Mouse (Mus musculus): Measurements from ENCODE around the gene Fads2. TPM values are rescaled to one million over a fixed set of nuclear protein-coding genes. Genes with fewer than 3 reads are reported as not detected.

Fads2 gene
- polyA plus RNA-seq, 1 experiment from 2014 or later, result 207 TPM

DNA sequence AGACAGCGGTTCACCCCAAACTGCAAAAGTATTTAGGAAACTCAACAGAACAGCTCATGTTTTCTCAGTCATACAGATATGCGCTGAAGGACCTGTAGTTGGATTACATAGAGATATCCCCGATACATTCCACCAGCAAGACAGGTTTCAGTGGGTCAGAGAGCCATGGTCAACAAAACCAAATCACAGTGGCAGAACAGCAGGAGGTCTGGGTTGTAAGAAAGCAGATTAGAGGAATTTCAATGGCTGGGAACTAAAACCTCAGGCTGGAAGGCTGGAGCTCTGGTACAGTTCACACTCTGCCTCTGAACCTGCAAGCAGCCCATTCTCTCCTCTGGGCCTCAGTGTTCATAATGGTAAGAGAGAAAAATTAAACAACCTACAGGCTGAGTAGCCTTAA is 15.1 kb upstream of the Fads2 start:
- H3K36me3 ChIP-seq, result no peaks in the 10 kb centered on the region
- no peak overlapping the region for H3K4me3 ChIP-seq
- WGBS, result 47% methylated on average over 3 of the region's 3 CpGs
- H3K27me3 ChIP-seq (ENCODE audit: low read depth, poor library complexity, severe bottlenecking), result 0 out of 2 replicates have a peak, but pooled peaks cover 3% of the 10 kb centered on the region
- no peak overlapping the region for H3K27ac ChIP-seq (replicated peaks)
- peaks cover 14% of the 10 kb centered on the region for H3K4me1 ChIP-seq
- DNase-seq (ENCODE audit: low spot score), result no peak
- no peaks in the 10 kb centered on the region; the same call in 1 of the 2 replicates for H3K9me3 ChIP-seq (replicated peaks)

DNA sequence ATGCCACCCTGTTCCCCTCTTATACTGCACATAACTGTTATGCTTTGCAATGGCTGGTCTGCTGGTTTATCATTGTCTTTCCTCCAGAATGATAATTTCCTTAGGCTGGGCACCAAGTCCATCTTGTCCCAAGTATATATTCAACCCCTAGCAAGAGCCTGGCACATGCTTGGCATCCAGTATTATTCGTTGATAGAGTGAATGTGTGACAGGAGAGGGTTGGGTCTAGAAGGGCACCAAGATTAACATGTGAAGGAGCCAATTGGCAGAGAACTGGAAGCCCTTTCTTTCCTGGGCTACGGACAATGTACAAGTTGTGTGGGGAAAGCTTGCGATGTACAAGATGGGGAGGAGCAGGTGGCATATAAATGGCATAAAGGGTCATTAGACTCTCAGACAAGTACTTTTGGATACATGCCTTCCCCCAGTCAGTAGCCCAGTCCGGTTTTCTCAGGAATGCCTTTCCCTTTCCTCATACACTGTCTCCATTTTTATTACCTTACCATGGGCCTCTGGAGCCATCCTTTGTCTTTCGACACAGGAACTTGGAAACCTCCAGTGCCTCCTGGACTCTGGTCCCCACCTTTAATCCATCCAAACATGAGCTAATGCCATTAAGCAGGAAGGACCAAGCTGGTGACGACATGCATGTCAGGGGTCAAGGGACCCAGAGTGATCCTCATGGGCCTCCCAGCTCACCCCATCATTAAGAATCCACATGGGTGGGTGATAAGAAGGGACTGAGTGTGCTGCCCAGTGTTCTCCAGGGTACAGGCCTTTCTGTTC is 14.0 kb upstream of the Fads2 start:
- H3K27ac ChIP-seq (replicated peaks), result no peak overlapping the region
- H3K4me3 ChIP-seq, result no peak overlapping the region
- no peaks in the 10 kb centered on the region; the same call in 1 of the 2 replicates for H3K9me3 ChIP-seq (replicated peaks)
- WGBS, result 82% methylated on average over 6 of the region's 6 CpGs
- H3K27me3 ChIP-seq (ENCODE audit: low read depth, poor library complexity, severe bottlenecking), result 0 out of 2 replicates have a peak, but pooled peaks cover 3% of the 10 kb centered on the region
- no peaks in the 10 kb centered on the region for H3K36me3 ChIP-seq
- no peak for DNase-seq (ENCODE audit: low spot score)
- peaks cover 14% of the 10 kb centered on the region for H3K4me1 ChIP-seq

DNA sequence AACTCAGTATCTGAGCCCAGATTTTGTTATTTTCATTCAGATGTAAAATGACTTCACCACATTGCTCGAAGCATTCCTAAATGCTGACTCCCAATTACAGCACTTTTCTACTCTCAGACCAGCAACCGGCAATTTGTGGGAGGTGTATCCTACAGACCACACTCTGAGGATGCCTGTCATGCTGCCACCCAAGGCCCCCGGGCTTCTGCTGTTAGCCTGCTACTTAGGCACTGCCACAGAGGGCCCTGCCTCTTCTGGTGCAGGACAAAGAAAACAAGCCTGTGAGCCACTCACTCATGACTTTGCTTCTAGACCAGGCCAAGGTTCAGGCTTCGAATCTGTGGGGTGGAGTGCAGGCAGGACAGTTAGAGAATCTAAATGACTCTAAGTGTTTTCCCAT is 11.4 kb upstream of the Fads2 start:
- Histone ChIP-seq H3K36me3 (no peaks in the 10 kb centered on the region), H3K27ac (replicated peaks) (no peak overlapping the region), H3K4me3 (no peak overlapping the region), H3K9me3 (replicated peaks) (no peaks in the 10 kb centered on the region), H3K4me1 (peaks cover 14% of the 10 kb centered on the region), H3K27me3 (ENCODE audit: low read depth, poor library complexity, severe bottlenecking) (0 out of 2 replicates have a peak, but pooled peaks cover 3% of the 10 kb centered on the region)
- WGBS, result 77% methylated on average over 4 of the region's 4 CpGs
- no peak for DNase-seq (ENCODE audit: low spot score)

DNA sequence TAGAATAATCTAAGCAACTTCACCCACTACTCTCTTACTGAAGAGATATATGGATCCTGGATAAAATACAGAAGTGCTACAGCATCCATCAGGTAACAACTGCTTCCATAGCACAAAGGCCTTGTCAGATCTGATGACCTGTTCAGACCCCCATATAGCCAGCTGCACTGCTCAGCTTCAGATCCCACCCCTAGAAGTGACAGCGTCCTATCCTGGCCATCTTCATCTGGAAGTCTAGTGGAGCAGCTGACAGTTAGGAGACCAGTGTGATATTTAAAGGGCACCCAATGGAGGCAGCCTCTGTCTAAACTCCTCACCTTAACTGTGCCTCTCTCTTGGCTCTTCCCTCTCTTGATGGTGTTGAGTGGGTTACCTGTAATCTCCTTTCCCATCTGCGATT is 7.1 kb upstream of the Fads2 start:
- no peaks in the 10 kb centered on the region for H3K36me3 ChIP-seq

DNA sequence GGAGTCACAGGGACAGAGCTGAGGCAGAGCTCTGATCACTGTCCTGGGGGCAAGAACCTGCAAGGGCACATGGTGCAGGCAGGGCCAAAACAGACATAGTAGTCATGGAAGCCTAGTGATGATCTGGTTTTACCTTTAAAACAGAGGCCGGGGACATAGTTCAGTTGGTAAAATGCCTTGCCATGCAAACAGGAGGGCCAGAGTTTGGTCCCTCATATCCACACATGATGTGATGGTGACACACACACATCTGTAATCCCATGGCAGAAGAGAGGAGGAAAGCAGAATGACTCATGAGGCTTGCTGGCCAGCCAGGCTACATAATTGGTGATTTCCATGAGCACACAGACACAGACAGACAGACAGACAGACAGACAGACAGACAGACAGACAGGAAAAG is 6.6 kb upstream of the Fads2 start:
- H3K4me3 ChIP-seq, result no peak overlapping the region
- H3K27ac ChIP-seq (replicated peaks), result no peak overlapping the region
- H3K27me3 ChIP-seq (ENCODE audit: low read depth, poor library complexity, severe bottlenecking), result no peaks in the 10 kb centered on the region
- no peaks in the 10 kb centered on the region for H3K36me3 ChIP-seq
- 91% methylated on average over 1 of the region's 1 CpGs for WGBS
- no peaks in the 10 kb centered on the region for H3K9me3 ChIP-seq (replicated peaks)
- no peak for DNase-seq (ENCODE audit: low spot score)
- no peaks in the 10 kb centered on the region for H3K4me1 ChIP-seq

More for the DNA sequence above, 7.1 kb upstream of the Fads2 start:
- no peak for DNase-seq (ENCODE audit: low spot score)
- 90% methylated on average over 2 of the region's 2 CpGs for WGBS
- H3K27ac ChIP-seq (replicated peaks), result no peak overlapping the region
- H3K9me3 ChIP-seq (replicated peaks), result no peaks in the 10 kb centered on the region
- no peaks in the 10 kb centered on the region for H3K4me1 ChIP-seq
- no peaks in the 10 kb centered on the region for H3K27me3 ChIP-seq (ENCODE audit: low read depth, poor library complexity, severe bottlenecking)
- no peak overlapping the region for H3K4me3 ChIP-seq

DNA sequence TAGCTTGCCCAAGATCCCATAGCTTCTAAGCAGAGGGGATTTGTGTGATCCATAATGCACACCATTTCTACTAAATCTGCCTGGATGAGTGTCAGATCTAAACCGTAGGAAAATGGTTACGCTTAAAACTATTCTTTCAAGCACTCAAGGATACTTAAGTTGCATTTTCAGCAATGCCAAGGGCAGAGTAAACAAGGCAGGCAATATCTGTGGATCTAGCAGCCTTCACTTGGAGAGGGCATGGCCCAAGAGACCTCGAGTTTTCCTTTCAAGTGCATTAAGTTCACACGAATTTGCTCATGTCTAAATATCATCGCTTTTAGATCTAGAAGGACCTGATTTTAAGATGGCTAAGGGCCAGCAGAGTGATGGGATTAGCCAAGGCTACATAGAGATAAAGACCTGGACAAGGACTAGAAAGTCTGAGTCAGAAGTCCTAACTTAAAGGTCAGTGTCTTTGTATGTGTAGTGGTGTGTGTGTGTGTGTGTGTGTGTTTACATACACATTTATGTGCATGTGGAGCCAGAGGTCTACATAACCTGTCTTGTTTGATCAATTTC is 5.6 kb upstream of the Fads2 start:
- no peaks in the 10 kb centered on the region for H3K27me3 ChIP-seq (ENCODE audit: low read depth, poor library complexity, severe bottlenecking)
- no peak for DNase-seq (ENCODE audit: low spot score)
- no peak overlapping the region for H3K27ac ChIP-seq (replicated peaks)
- H3K9me3 ChIP-seq (replicated peaks), result no peaks in the 10 kb centered on the region
- H3K4me1 ChIP-seq, result peaks cover 9% of the 10 kb centered on the region
- H3K36me3 ChIP-seq, result no peaks in the 10 kb centered on the region
- 90% methylated on average over 5 of the region's 5 CpGs for WGBS
- H3K4me3 ChIP-seq, result no peak overlapping the region

DNA sequence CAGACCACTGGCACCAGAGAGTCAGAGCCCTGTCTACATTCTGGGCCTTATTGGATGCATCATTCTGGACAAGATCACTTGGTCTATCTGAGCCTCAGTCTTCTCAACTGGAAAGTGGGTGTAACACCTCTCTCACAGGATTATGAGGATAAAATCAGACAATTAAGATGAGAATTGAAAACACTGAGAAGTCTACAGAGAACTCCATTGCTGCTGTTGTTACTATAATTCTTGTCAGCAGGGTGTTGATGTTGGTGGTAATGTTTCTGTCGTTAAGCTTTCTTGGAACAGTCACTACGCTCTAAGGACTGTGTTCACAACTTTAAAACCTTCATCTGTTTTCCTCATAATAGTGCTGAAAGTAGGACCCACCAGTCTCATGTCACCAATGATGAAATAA is 5.1 kb upstream of the Fads2 start:
- Histone ChIP-seq H3K27ac (replicated peaks) (no peak overlapping the region), H3K9me3 (replicated peaks) (no peaks in the 10 kb centered on the region), H3K4me3 (no peak overlapping the region), H3K4me1 (peaks cover 12% of the 10 kb centered on the region), H3K36me3 (no peaks in the 10 kb centered on the region), H3K27me3 (ENCODE audit: low read depth, poor library complexity, severe bottlenecking) (no peaks in the 10 kb centered on the region)
- 96% methylated on average over 2 of the region's 2 CpGs for WGBS
- no peak for DNase-seq (ENCODE audit: low spot score)

DNA sequence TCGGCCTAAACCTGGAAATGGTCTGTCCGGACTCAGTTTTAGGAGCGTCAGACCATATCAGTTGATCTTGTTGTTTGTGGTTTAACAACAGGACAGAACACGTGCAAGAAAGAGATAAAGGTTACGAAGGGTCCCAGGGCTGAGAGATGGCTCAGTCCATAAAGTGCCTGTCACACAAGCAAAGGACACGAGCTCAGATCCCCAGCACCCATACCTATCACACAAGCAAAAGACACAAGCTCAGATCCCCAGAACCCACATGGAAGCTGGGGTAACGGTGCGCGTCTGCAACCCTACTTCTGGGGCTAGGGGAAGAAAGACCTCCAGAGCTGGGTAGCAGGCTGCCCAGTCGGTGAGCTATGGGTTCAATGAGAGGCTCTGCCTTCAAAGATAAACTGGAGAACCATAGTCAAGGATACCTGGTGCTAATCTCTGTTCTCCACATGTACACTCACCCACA is 3.5 kb upstream of the Fads2 start:
- H3K27me3 ChIP-seq (ENCODE audit: low read depth, poor library complexity, severe bottlenecking), result no peaks in the 10 kb centered on the region
- H3K27ac ChIP-seq (replicated peaks), result peak overlapping the region; percentile 52; the same call in 1 of the 2 replicates
- WGBS, result 83% methylated on average over 10 of the region's 10 CpGs
- H3K4me1 ChIP-seq, result peaks cover 14% of the 10 kb centered on the region
- DNase-seq (ENCODE audit: low spot score), result no peak
- no peaks in the 10 kb centered on the region for H3K36me3 ChIP-seq
- H3K4me3 ChIP-seq, result no peak overlapping the region
- no peaks in the 10 kb centered on the region for H3K9me3 ChIP-seq (replicated peaks)

DNA sequence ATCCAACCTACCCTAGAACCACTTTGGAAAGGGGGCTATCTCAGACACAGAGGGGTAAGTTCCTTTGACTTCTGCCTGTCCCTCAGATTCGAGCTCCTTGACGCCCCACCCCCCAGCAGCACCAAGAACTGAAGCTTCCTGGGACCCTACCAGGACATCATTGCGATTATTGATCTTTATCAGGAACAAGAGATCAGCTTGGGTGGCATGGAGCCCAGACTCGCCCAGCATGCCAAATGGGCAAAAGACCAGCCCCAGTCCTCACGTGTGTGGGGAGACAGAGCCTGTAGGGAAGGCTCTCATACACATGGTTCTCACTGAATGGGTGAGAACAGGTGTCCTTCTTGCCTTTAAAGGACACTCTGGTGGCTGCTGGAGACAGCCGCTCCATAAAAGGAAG is 2.7 kb upstream of the Fads2 start:
- peaks cover 22% of the 10 kb centered on the region for H3K4me1 ChIP-seq
- no peak for DNase-seq (ENCODE audit: low spot score)
- H3K27ac ChIP-seq (replicated peaks), result peak overlapping the region; percentile 52; the same call in 1 of the 2 replicates
- 90% methylated on average over 6 of the region's 6 CpGs for WGBS
- H3K27me3 ChIP-seq (ENCODE audit: low read depth, poor library complexity, severe bottlenecking), result no peaks in the 10 kb centered on the region
- H3K36me3 ChIP-seq, result peaks cover 6% of the 10 kb centered on the region
- H3K9me3 ChIP-seq (replicated peaks), result no peaks in the 10 kb centered on the region
- H3K4me3 ChIP-seq, result no peak overlapping the region

DNA sequence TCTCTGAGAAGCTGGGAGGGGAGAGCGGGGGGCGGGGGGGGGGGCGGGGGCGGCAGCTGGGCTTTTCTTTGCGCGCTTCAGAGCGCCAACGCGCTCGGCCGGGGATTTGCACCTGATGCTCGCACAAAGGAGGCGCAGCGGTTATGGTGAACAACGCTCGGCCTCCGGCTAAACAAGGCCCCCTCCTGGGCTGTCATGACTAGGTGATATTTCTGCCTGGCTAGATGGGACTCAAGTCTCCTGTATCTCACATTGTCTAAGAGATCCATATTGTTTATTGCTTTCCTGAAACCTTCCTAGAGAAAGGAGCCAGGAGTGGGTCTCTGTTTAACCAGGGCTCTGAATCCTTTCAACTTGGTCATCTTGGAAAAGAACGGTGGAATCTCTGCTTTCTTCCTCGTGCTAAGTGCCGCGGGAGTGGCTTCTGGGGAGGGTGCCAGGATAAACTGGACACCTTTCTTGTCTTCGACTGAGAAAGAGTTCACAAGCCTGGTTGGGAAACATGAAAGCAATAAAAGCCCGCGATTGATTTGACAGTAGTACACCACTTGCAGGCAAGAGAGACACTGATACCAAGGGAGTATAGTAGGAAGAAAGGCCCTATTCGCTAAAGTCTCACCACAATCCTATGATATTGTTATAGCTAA is 631 bp upstream of the Fads2 start:
- peaks cover 26% of the 10 kb centered on the region for H3K36me3 ChIP-seq
- H3K4me3 ChIP-seq, result peak overlapping the region; percentile 87
- no peaks in the 10 kb centered on the region for H3K9me3 ChIP-seq (replicated peaks)
- no peak for DNase-seq (ENCODE audit: low spot score)
- WGBS, result 4% methylated on average over 24 of the region's 25 CpGs
- H3K4me1 ChIP-seq, result peaks cover 42% of the 10 kb centered on the region
- peak overlapping the region; percentile 98 for H3K27ac ChIP-seq (replicated peaks)
- no peaks in the 10 kb centered on the region for H3K27me3 ChIP-seq (ENCODE audit: low read depth, poor library complexity, severe bottlenecking)

DNA sequence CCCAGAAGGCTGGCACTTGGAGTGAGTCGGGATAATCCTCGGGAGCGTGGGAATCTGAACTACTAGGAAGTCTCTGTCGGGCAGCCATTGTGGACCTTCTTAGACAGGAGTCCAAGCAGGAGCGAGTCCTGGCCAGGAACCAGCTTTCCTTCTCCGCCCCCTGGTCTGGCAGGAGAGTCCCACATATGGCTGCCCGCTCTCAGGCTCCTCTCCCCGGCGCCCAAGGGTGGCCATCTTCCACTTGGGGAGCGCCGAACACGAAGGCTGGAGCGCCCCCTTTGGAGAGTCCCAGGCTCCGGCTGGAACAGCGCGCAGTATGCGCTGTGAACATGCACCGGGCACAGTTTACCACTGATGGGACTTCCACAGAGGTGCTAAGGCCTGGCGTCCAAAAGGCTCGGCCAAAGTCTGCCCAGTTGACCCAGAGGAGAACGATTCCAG is 895 bp downstream of the Fads2 start:
- H3K27ac ChIP-seq (replicated peaks), result peak overlapping the region; percentile 98
- WGBS, result under 1% methylated on average over 21 of the region's 21 CpGs
- H3K36me3 ChIP-seq, result peaks cover 41% of the 10 kb centered on the region
- peak overlapping the region; percentile 87 for H3K4me3 ChIP-seq
- H3K27me3 ChIP-seq (ENCODE audit: low read depth, poor library complexity, severe bottlenecking), result no peaks in the 10 kb centered on the region
- H3K9me3 ChIP-seq (replicated peaks), result no peaks in the 10 kb centered on the region
- peaks cover 58% of the 10 kb centered on the region for H3K4me1 ChIP-seq
- peak; percentile 80 for DNase-seq (ENCODE audit: low spot score)

DNA sequence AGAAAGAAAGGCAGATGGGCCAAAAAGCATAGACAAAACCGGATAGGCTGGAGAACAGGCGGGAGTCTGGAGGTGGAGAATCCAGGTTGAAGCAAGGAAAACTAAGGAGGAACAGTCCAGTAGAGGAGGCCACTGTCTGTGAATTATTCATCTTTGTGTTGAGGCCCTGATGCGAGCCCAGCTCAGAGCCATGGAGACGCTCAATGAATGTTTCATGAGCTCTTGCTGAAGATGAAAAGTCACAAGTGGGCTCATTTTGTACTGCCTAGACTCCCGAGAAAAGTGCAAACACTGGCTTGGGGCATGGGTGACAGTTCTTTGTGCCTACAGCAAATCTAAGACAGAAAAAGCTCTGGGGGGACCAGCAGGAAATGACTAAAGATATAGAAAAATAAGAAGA is 3.7 kb downstream of the Fads2 start:
- Histone ChIP-seq H3K27me3 (ENCODE audit: low read depth, poor library complexity, severe bottlenecking) (no peaks in the 10 kb centered on the region), H3K4me1 (peaks cover 70% of the 10 kb centered on the region)

More for the DNA sequence above, 3.7 kb downstream of the Fads2 start:
- DNase-seq (ENCODE audit: low spot score), result no peak
- Histone ChIP-seq H3K9me3 (replicated peaks) (no peaks in the 10 kb centered on the region), H3K27ac (replicated peaks) (peak overlapping the region; percentile 75), H3K4me3 (peak overlapping the region; percentile 87; the same call in 1 of the 2 replicates), H3K36me3 (peaks cover 69% of the 10 kb centered on the region)
- WGBS, result 66% methylated on average over 5 of the region's 5 CpGs

All from midbrain, embryonic 10.5 days (tissue).